Mouse (Mus musculus) cerebellum, postnatal 10 days (tissue): Measurements from ENCODE around the gene Cacng7.

Experiments
- DNase-seq, 2 experiments: peaks; one replicate each; pipeline ENCODE4 v3.0.0; 2021; ENCODE audit warnings: mixed read lengths in 2 of 2

The Cacng7 gene

GRCm38 (mm10) chr7:3347366-3348287, 14.9 kb downstream of the Cacng7 start:
- DNase-seq: no peak

GRCm38 (mm10) chr7:3348326-3348725, 15.6 kb downstream of the Cacng7 start:
- no peak for DNase-seq

DNA sequence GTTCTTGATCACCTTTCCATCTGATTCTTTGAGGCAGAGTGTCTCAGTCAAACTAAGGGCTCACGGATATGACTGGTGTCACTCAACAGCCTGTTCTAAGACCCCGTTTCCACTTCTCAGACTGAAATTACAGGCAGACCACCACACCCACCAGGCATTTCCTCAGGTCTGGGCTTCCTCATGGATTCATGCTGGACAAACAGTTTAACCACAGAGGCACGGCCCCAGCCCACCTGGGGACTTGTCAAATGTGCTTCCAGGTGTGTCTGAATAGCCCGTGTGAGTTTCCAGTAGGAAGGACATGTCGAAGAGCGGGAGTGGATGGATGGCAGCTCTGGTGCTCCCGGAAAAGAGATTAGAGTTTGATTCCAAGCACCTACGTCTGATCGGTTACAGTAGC, 17.0 kb downstream of the Cacng7 start:
- no peak for DNase-seq

DNA sequence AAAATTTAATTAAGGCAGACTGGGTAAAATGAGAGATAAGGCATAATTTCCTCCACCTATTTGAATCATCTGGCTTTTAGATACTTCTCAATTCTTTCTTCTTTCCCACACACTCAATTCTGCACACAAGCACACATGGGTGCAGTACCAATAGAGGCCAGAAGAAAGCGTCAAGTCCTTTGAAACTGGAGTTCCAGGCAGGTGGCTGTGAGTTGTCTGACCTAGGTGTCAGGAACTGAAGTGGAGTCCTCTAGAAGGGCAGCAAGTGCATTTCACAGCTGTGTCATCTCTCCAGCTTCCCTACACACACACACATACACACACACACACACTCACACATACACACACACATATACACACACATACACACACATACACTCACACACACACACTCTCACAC, 18.8 kb downstream of the Cacng7 start:
- no peak for DNase-seq

- no peak for DNase-seq
Observed at GRCm38 (mm10) chr7:3354850-3355249, 22.1 kb downstream of the Cacng7 start.

DNA sequence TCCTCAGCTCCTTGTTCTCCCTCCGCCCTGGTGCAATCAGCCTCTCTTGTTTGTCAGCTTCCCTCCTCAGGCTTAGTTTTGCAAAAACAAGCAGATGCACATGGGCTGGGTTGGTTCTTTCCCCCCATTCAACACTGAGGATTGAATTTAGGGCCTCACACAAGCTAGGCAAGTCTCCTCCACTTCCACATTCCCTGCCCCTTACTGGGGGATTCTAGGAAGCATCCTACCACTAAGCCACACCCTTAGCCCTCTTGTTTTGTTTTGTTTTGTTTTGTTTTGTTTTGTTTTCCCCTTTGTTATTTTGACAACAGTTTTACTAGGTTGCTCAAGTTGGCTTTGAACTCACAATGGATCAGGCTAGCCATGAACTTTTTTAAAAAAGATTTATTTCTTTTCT, 27.9 kb downstream of the Cacng7 start:
- DNase-seq: no peak

DNA sequence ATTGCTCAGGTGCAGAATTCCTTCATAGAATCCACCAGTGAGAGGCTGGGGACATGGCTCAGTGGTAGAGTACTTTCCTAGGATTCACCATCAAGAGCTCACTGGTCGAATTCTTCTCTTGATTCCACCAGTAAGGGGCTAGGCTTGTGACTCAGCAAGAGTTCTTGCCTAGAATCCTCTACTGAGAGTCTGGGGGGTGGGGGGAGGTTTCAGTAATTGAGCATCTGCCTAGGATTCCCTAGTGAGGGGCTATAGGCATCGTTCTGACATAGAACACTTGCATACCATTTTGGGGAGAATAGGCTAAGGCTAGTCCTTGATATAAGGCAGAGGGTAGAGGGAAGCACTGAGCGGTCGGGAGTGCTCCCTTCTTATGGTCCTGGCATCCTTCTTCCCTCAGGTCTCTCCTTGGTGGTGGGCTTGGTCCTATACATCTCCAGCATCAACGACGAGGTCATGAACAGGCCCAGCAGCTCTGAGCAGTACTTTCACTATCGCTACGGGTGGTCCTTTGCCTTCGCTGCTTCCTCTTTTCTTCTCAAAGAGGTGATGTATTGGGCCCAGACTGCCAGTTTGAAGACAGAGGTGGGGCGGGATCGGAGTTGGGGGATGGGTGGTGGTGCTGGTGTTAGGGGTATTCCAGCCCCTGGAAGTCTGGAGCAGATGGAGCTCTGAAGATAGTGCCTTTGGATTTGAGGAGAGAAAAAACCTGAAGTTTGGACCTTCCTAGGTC, 33.0 kb downstream of the Cacng7 start:
- no peak for DNase-seq

DNA sequence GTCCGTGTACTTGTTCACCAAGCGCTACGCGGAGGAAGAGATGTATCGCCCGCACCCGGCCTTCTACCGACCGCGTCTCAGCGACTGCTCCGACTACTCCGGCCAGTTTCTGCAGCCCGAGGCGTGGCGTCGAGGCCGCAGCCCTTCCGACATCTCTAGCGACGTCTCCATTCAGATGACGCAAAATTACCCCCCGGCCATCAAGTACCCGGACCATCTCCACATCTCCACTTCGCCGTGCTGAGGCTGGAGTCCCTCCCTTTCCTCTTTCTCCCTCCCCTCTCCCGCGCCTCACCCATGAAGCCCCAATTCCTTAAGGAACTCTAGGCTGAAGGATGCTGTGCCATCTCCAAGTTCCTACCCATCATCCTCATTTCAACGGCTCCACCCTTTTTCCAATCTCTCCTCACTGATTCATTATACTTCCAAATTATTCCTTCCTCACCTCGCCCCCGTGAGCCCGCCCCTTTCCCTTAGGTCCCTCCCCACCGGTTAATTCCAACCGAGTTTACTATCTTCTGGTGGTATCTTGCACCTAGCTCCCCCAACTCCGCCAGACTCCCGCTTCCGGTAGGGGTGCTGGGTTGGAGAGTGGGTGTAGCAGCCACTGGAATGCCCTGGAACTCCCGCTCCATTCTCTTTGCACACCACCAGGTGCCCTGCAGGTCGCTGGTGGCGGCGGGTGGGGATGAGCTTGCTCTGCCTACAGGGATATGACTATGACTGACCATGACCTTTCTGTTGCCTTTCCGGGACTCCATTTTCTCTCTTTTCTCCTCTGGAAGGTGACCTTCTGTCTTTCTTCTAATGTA, 34.2 kb downstream of the Cacng7 start:
- no peak for DNase-seq

DNA sequence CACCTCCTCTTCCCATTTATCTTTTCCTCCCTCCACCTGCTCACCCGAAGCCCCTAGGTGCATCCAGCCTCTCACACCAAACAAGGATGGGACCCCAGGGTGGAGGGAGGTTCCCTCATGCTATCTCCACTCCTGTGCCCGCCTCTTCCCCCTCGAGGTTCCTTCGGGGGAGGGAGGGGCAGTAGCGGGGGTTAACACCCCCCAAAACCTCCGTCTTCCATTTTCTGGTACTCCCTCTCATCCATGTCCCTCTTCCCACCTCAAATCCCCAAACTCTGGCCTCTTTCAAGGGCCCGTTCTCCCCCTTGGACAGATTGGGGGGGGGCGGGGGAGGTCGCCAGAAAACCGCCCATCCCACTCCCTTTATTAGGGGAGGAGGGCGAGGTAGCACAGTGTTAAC, 34.8 kb downstream of the Cacng7 start:
- no peak for DNase-seq

DNA sequence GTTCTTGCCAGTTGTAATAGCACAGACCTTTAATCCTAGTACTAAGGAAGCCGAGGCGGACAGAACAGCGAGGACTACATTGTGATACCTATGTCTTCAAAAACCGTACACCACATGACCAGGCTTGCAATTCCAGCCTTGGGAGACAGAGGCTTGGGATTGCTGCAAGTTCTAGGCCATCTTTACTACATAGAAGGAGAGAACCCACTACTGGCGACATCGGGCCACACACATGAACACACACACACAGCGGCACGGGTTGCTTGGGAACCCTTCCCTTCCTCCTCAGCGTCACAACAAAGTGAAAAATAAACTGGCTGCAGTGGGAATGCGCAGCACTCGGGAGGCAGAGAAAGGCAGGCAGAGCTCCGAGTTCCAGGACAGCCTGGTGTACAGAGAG, 35.6 kb downstream of the Cacng7 start:
- DNase-seq: no peak

- DNase-seq: no peak
Observed at GRCm38 (mm10) chr7:3369189-3369588, 36.4 kb downstream of the Cacng7 start.

DNA sequence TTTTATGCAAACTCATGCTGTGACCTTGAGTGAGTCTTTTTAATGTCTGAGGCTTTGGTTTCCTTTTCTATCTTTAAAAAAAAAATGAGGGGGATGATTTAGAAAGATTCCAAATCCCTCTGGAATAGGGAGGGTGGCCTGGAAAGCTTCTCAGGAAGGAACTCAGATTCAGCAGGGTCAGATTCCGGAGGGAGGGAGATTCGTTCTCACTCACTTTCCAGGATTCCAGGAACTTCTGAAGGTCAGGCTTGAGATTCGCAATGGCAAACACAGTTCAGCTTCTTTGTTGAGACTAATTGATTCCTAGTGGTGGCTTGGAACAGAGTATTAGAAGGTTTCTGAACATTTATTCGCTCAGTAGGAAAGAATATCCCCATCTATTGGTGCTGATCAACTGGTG, 37.7 kb downstream of the Cacng7 start:
- DNase-seq: no peak

DNA sequence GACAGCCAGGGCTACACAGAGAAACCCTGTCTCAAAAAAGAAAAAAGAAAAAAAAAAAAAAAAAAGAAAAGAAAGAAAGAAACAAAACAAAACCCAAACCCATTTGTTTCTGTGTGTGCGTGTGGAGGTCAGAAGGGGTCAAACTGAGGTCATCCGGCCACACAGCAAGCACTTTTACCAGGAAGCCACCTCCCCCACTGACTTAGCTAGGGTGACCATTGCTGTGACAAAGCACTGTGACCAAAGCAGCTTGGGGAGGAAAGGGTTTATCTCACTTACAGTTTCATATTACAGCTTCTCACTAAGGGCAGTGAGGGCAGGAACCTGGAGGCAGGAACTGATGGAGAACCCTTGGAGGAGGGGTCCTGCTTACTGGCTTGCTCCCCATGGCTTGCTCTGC, 39.6 kb downstream of the Cacng7 start:
- no peak for DNase-seq

DNA sequence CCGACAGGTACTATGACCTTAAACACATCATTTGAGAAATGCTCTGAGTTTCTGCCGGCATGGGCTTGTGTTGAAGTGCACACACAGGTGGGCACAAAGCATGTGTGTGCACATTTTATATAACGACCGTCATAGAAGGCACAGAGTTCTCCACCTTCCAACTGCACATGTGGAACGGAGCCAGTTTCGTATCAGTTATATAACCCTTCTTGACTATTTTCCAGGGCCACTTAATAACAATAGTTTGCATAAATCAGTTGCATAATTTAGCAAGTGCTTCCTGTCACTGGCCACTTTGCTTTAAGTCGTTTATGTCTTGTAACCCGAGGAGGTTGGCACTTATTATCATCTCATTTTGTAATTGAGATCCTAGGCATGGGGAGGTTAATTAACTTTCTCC, 41.0 kb downstream of the Cacng7 start:
- no peak for DNase-seq

- peak; percentile 72 to 81 for DNase-seq
Observed at GRCm38 (mm10) chr7:3376831-3377230, 44.1 kb downstream of the Cacng7 start.

- DNase-seq: no peak
Observed at GRCm38 (mm10) chr7:3382123-3382522, 49.4 kb downstream of the Cacng7 start.

GRCm38 (mm10) chr7:3384807-3385319, 52.1 kb downstream of the Cacng7 start:
- no peak for DNase-seq

- no peak for DNase-seq
Observed at GRCm38 (mm10) chr7:3386036-3386730, 53.4 kb downstream of the Cacng7 start.

GRCm38 (mm10) chr7:3387761-3388160, 55.0 kb downstream of the Cacng7 start:
- DNase-seq: no peak

- DNase-seq: no peak
Observed at GRCm38 (mm10) chr7:3388885-3389284, 56.1 kb downstream of the Cacng7 start.

DNA sequence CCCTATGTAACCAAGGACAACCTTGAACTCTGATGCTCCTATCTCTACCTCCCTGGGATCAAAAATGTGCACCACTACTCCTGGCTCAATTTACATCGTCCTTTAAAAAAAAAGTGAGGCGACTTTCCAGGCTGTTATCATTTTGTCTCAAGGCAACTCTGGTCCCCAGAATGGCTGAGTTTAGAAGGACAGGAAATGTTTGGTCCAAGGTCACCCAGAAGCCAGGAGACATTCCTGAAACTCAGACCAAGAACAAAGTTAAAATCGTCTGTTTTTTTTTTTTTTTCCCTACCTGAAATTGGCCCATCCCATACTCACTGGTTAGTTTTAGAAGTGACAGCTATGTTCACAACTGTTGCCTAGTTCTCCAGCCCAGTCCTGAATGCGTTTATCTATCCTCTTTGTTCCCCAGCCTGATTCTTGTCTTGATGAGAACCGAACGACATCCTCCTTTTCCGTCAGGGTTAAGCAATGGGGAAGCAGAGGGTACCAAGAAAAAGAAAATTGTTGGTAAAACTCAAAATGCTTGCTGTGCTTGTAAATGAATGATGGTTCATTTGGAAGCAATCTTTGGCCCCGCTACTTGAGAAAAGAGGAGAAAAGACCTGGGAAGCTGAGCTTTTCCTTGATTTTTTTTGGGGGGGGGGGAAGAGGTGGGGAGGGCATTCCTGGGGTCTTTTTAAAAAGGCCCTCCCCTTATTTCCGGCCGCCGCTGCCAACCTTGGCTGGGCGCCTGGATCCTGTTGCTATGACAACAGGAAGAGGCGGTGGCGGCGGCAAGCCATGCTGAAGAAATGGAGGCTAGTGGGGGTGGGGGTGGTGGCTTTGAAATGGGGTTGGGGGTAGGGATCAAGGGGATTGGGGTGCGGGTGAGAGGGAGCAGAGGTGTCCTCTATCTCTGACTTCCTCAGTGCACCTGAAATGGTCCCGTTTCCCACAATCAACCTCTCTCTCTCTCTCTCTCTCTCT, 57.0 kb downstream of the Cacng7 start:
- DNase-seq: peak; percentile 95 to 96
